Mouse (Mus musculus) layer of hippocampus, adult 2 months (tissue): ENCODE data around the gene Magi2. TPM values are rescaled to one million over a fixed set of nuclear protein-coding genes. Genes with fewer than 3 reads are reported as not detected.

Source experiments
- DNase-seq, 2 experiments: peaks; one replicate each; pipeline ENCODE4 v3.0.0; 2022; ENCODE audit warnings: low spot score in 2 of 2
- H3K27ac ChIP-seq: fragments of 200-600 bp; 2 replicates; pipeline ENCODE4 v1.8.1; 2022
- H3K4me3 ChIP-seq: fragments of 200-600 bp; 2 replicates; pipeline ENCODE4 v1.8.1; 2022; ENCODE audit warnings: mild to moderate bottlenecking
- CTCF ChIP-seq: fragments of 200-600 bp; conservative IDR thresholded peaks from 2 replicates; pipeline ENCODE4 v1.8.1; 2022; ENCODE audit warnings: antibody characterized with exemption, mild to moderate bottlenecking, moderate library complexity
- total RNA-seq, 2 experiments: library from RNA; stranded (reverse); gene quantifications; 2 replicates each; pipeline ENCODE4 v1.2.3; 2021

Gene Magi2
- total RNA-seq, 2 experiments from 2014 or later: 133 to 150 TPM

DNA sequence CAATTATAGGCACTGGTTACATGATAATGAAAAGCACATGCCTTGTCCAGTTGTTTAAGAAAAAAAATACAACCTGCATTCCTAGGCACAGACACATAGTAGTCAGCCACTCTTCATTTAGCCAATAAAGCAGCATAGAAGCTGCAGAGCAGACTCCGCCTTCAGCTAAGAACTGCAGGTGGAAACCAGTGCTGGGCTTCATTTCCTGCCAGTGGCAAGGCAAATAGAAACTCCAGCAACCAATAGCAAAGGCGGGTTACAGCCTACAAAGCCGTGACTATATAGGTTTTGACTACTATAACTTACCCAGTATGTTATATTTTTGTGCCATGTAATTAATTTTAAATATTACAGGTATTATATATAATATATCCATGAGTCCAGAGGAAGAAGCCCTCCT lies 1135.3 kb downstream of the Magi2 start:
- no peak for DNase-seq
- no peak for TF ChIP-seq CTCF
- no peak overlapping the region for H3K4me3 ChIP-seq
- H3K27ac ChIP-seq: peak overlapping the region; percentile 73; the same call in 1 of the 2 replicates

GRCm38 (mm10) chr5:20363216-20363615 lies 1136.4 kb downstream of the Magi2 start:
- peak overlapping the region; percentile 73 for H3K27ac ChIP-seq
- peak in 1 of 2 experiments; percentile 37 for DNase-seq
- no peak overlapping the region for H3K4me3 ChIP-seq
- no peak for TF ChIP-seq CTCF

DNA sequence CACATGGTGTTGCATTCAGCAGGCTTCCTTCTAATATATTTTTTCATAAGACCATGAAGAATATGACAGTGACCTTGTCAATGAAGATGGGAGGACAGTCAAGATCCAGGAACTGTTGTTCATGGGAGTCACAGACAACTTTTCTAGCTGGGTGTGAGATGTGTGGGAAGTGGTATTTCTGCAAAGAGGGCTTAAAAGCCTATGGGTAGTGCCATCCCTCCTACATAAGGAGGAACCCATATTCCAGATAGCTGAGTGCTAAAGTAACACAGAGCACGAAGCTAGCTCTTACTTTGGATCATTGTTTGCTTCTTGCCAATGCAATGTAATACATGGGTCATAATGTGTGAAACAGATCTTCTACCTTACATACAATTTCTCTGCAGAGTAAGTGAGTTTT lies 1146.8 kb downstream of the Magi2 start:
- H3K27ac ChIP-seq: 0 out of 2 replicates have a peak overlapping the region, but pooled peaks have one; percentile 7
- TF ChIP-seq CTCF: no peak
- no peak overlapping the region for H3K4me3 ChIP-seq
- DNase-seq: no peak

GRCm38 (mm10) chr5:20378071-20378800 lies 1151.4 kb downstream of the Magi2 start:
- peak; percentile 59 to 61 for DNase-seq
- TF ChIP-seq CTCF: no peak
- Histone ChIP-seq H3K27ac (peak overlapping the region; percentile 78), H3K4me3 (no peak overlapping the region)

GRCm38 (mm10) chr5:20404533-20404932 lies 1177.7 kb downstream of the Magi2 start:
- no peak for TF ChIP-seq CTCF
- Histone ChIP-seq H3K27ac (no peak overlapping the region), H3K4me3 (no peak overlapping the region)
- DNase-seq: no peak

DNA sequence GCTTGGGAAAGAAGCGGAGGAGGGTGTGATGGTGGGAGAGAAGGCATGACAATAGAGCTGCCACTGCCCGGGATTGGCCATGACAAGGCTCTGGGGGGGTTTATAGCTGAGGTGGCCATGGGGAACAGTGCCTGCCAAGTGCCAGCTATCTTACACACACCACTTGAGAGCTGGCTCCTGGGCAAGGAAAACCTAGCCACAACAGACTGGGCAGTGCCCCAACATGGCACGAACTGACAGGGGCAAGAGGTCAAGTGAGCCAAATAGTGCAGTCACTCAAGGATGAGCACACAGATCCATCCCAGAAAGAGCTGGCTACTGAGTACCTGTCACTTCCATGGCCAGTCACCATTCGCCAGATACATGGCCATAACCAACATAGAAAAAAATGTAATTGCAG lies 1179.8 kb downstream of the Magi2 start:
- no peak for TF ChIP-seq CTCF
- H3K27ac ChIP-seq: no peak overlapping the region

GRCm38 (mm10) chr5:20415320-20415719 lies 1188.5 kb downstream of the Magi2 start:
- DNase-seq: no peak
- TF ChIP-seq CTCF: no peak
- Histone ChIP-seq H3K4me3 (no peak overlapping the region), H3K27ac (no peak overlapping the region)

More for the DNA sequence above, 1179.8 kb downstream of the Magi2 start:
- DNase-seq: no peak
- H3K4me3 ChIP-seq: no peak overlapping the region

DNA sequence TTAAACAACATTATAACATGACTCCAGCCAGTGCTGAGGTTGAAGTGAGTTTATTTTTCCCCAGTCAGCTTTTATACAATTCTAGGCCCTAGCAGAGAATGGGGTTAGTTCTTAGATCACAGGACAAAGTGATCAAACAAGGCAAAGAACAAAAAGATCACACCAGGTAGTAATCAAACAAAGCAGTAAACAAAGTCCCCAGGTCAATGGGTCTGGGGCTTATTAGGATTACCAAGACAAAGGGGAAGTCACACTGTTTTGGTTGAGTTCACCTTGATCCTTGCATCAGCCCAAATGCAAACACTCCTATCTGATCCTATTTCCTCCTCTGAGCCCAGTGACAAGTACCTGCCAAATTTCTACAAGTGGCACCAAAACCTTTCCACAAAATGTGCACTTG lies 1190.5 kb downstream of the Magi2 start:
- no peak for TF ChIP-seq CTCF
- Histone ChIP-seq H3K27ac (no peak overlapping the region), H3K4me3 (no peak overlapping the region)
- DNase-seq: no peak

GRCm38 (mm10) chr5:20432148-20432813 lies 1205.4 kb downstream of the Magi2 start:
- no peak for DNase-seq
- TF ChIP-seq CTCF: no peak
- no peak overlapping the region for H3K4me3 ChIP-seq
- H3K27ac ChIP-seq: peak overlapping the region; percentile 33; the same call in 1 of the 2 replicates

- Histone ChIP-seq H3K4me3 (no peak overlapping the region), H3K27ac (peak overlapping the region; percentile 52)
- DNase-seq: peak in 1 of 2 experiments; percentile 24
- TF ChIP-seq CTCF: no peak
Measured at GRCm38 (mm10) chr5:20446471-20447174, 1219.8 kb downstream of the Magi2 start.

DNA sequence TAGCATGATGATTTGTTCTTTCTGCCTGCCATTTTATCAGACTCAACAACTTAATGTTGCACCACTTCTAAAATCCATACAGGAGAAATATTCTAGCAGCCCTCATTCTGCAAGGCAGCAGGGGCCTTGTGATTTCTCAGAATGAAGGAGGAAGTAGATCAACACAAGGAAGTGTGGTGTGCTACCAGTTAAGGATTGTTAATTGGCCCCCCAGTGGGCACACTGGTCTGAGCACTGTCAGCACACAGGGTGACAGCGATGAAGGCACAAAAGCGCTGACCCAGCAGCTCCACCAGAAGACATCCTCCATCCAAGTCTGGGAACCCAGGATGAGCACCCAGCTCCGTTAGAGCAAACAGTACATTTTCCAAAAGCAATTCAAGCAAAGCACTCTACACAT lies 1229.3 kb downstream of the Magi2 start:
- DNase-seq: no peak
- TF ChIP-seq CTCF: no peak; the same call in 1 of the 2 replicates
- no peak overlapping the region for H3K27ac ChIP-seq

DNA sequence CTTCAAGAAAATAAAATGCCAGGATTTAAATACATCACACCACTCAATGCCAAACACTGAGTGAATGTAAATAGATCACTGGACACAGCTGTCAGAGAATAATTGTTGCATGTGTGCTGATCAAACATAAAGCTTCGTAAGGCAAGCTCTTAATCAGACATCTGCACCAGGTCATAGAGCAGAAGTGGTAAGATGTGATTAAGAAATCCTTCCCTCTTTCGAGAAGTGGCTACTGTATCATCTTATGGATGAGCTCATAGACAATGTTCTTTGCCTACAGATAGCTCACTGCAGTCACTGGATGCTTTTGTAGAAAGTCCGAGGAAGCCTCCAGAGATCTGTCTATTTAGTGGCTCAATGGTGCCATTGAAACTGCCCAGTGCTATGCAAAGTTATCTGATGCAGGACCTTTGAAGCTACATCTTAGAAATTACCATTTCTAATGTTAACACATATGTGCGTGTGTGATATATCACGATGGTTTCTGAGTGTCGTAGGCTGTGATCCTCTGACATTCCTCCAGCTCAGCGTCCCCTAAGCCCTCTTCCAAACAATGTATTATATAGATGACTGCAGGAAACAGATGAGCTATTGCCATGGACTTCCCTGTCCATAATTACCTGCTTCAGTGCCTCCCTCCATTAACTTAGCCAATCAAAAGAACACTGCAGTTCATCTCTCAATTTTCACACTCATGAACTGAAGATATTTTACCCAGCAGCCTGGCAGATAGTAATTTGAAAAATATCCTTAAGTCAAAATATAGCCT lies 1231.1 kb downstream of the Magi2 start:
- TF ChIP-seq CTCF: no peak
- DNase-seq: no peak
- Histone ChIP-seq H3K4me3 (no peak overlapping the region), H3K27ac (no peak overlapping the region)

More for the DNA sequence above, 1229.3 kb downstream of the Magi2 start:
- H3K4me3 ChIP-seq: no peak overlapping the region
